Mouse (Mus musculus) neutrophil, adult 83 days (primary cell): ENCODE results near the gene Pde6g. TPM values are rescaled to one million over a fixed set of nuclear protein-coding genes. Genes with fewer than 3 reads are reported as not detected.

Experiments
- total RNA-seq, 2 experiments: library from RNA; stranded (reverse); gene quantifications; one replicate each; pipeline ENCODE4 v1.2.4; 2023

Gene Pde6g
- not detected for total RNA-seq

GRCm38 (mm10) chr11:120453306-120453705, at the start of gene Pde6g:
Gene Pde6g, minus strand, starts transcription at chr11:120453500.

GRCm38 (mm10) chr11:120491317-120492023, 38.2 kb upstream of the Pde6g start, which contains the start of gene Slc25a10:
Gene Slc25a10, plus strand, starts transcription at chr11:120491840.

GRCm38 (mm10) chr11:120484265-120484981, 31.1 kb upstream of the Pde6g start, which contains the start of gene Mrpl12:
Gene Mrpl12, plus strand, starts transcription at chr11:120484613.

GRCm38 (mm10) chr11:120467051-120467735, 13.9 kb upstream of the Pde6g start, which contains the start of gene Arl16:
Gene Arl16, minus strand, starts transcription at chr11:120467607.

GRCm38 (mm10) chr11:120457772-120458751, 4.8 kb upstream of the Pde6g start, which contains the start of the genes Oxld1 and Ccdc137:
Gene Oxld1, minus strand, starts transcription at chr11:120458068.
Gene Ccdc137, plus strand, starts transcription at chr11:120458115.

GRCm38 (mm10) chr11:120442344-120442743, 11.0 kb downstream of the Pde6g start, which contains the start of gene Tspan10:
Gene Tspan10, plus strand, starts transcription at chr11:120442644.

GRCm38 (mm10) chr11:120437152-120437856, 16.0 kb downstream of the Pde6g start, which contains the start of gene Nploc4:
Gene Nploc4, minus strand, starts transcription at chr11:120437708.

Other genes with a start within 250 kb of the Pde6g start
- gene Bahcc1, start 220.6 kb downstream of the Pde6g start, total RNA-seq: 1 to 10 TPM; 3.8 to 5.6 TPM
- gene Actg1, start 105.0 kb downstream of the Pde6g start, total RNA-seq: 1,000 to 10,000 TPM; 3,735 to 3,853 TPM
- gene Fscn2, start 92.0 kb downstream of the Pde6g start, total RNA-seq: under 1 TPM; 0.53 to 0.61 TPM
- gene Faap100, start 74.7 kb downstream of the Pde6g start, total RNA-seq: 10 to 100 TPM; 11.2 to 13.9 TPM
- 10 to 100 TPM; 48.6 to 50.6 TPM for gene Nploc4, start 15.8 kb downstream of the Pde6g start, total RNA-seq
- gene Tspan10, start 10.9 kb downstream of the Pde6g start, total RNA-seq: 1 to 10 TPM in 1 of 2 experiments, not detected in 1; 6.7 TPM
- 1 to 10 TPM; 4.1 to 7.9 TPM for gene Oxld1, start 4.6 kb upstream of the Pde6g start, total RNA-seq
- gene Ccdc137, start 4.6 kb upstream of the Pde6g start, total RNA-seq: 10 to 100 TPM; 12.4 to 14.5 TPM
- gene Arl16, start 14.1 kb upstream of the Pde6g start, total RNA-seq: 10 to 100 TPM in 1 of 2 experiments, 1 to 10 TPM in 1; 8.7 to 10.5 TPM
- gene Mrpl12, start 31.1 kb upstream of the Pde6g start, total RNA-seq: 10 to 100 TPM; 18.3 to 23.1 TPM
- 10 to 100 TPM; 16.4 to 19.3 TPM for gene Slc25a10, start 38.3 kb upstream of the Pde6g start, total RNA-seq
- not detected for gene Gcgr, start 77.2 kb upstream of the Pde6g start, total RNA-seq
- 10 to 100 TPM; 34.2 to 37.3 TPM for gene Mcrip1, start 96.2 kb upstream of the Pde6g start, total RNA-seq
- under 1 TPM in 1 of 2 experiments, not detected in 1; 0.75 TPM for gene Ppp1r27, start 97.6 kb upstream of the Pde6g start, total RNA-seq
- gene P4hb, start 119.8 kb upstream of the Pde6g start, total RNA-seq: 100 to 1,000 TPM; 266 to 274 TPM
- 100 to 1,000 TPM; 361 to 393 TPM for gene Arhgdia, start 128.1 kb upstream of the Pde6g start, total RNA-seq
- gene Alyref, start 144.9 kb upstream of the Pde6g start, total RNA-seq: 100 to 1,000 TPM; 143 to 147 TPM
- 10 to 100 TPM; 49.3 to 52.8 TPM for gene Anapc11, start 144.9 kb upstream of the Pde6g start, total RNA-seq
- gene Npb, start 155.0 kb upstream of the Pde6g start, total RNA-seq: 1 to 10 TPM; 1.2 to 1.5 TPM
- 10 to 100 TPM; 37.2 to 38.3 TPM for gene Pcyt2, start 164.4 kb upstream of the Pde6g start, total RNA-seq
- 100 to 1,000 TPM; 119 to 120 TPM for gene Sirt7, start 171.7 kb upstream of the Pde6g start, total RNA-seq
- 100 to 1,000 TPM; 107 to 135 TPM for gene Mafg, start 180.1 kb upstream of the Pde6g start, total RNA-seq
- gene Pycr1, start 190.3 kb upstream of the Pde6g start, total RNA-seq: 1 to 10 TPM; 1.1 to 1.2 TPM
- not detected for gene Myadml2, start 194.7 kb upstream of the Pde6g start, total RNA-seq
- under 1 TPM in 1 of 2 experiments, not detected in 1; 0.39 TPM for gene Notum, start 207.7 kb upstream of the Pde6g start, total RNA-seq
- 10 to 100 TPM; 85.4 to 88.2 TPM for gene Aspscr1, start 219.5 kb upstream of the Pde6g start, total RNA-seq